Mouse (Mus musculus) frontal cortex, postnatal 36 days (tissue): ENCODE measurements at regions not wholly inside any gene's neighbourhood (a gene's known extent, or its start where the extent isn't known, plus 50 kb on each side); places are given as distances from the start of the nearest gene placed in this dataset.

Experiments used
- DNase-seq, 2 experiments: peaks; one replicate each; pipeline ENCODE4 v3.0.0; 2022; ENCODE audit warnings: low spot score in 2 of 2

DNA sequence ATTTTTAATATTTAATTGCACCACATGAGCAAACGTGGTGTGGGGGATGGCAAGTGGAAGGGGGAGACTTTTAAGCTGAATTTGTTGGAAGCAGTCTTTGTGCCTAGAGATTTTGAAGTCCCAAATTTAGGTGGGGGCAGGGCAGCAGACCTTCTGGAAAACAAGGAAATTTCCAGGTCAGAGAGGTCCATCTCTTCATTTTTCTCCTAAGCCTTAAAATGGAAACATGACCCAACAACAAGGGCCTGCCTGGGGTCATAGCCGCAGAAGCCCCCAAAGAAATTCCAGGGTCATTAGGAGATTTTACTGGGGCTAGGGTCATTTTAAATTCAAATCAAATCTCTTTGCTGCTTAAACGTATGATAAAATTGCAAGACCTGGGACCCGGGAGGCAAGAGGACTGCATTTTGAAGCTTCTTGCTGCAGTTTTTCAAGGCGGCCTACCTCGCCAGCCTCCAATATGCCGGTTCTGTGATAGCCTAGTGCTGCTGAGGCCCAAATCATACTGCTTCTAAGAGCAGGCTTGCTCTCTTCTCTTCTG lies 490.0 kb downstream of the Prss52 start:
- peak; percentile 61 to 62 for DNase-seq

DNA sequence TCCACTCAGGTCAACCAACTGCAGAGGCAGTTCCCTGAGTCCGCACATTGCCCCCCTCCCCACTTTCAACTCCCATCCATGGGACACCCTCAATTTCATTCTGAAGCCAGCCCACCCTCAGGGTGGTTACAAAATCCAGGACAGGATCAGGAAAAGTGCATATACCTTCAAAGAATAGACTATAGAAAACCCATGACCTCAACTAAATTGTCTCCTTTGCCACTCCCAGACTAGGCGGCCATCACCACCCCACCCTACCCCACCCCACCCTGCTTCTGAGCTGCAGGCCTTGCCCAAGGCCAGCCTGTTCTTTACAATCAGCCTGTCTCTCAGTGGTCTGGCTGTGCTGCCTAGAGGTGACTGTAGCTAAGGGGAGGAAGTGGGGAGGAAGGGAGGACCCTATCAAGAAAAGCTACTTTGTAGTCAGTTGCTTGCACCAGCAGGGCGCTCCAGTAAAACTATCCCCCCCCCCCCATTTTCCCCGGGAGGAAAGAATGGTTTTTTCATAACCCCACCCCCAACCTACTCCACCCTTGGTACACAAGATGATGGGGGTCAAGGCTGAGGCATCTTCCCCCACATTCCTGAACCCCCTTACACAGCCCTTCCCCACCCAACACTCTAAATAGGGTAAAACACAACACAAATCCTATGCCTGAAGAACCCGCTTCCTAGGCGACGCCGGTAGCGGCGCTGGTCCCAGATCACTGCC lies 490.9 kb downstream of the Prss52 start:
- DNase-seq = no peak

DNA sequence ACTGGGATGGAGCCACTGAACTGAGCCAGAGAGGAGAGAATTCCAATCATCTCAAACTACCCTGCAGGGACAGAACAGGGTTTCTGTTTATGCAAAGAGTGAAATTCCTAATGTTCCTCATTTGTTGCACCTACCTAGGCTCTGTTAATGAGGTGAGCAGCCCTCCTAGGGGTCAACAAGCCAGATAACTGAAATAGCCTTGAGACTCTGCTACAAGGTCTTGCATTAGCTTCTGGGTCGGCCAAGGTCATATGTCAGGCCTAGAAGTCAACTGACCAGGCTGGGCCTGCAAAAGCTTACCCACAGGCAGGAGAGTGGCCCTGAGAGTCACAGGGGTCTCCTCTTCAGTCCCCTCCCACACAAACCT lies 491.4 kb downstream of the Prss52 start:
- DNase-seq = peak in 1 of 2 experiments; percentile 34

DNA sequence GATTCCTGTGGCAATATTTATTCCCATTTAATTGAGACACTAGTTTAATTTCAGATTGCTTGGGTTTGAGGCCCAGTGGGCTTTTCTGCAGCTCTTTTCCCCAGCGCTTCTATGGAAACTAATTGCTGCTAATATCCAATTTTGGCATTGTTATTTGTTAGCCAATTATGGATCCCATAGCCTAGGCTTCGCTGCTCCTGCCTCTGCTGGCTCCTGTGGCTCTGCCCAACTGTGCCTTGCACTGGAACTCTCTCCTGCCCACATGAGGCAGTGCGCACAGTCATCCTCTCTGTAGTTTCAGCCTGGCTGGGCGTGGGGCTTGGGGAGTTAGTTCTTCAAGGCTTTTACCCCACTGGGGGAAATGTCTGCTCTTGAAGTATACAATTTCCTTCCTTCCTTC lies 491.8 kb downstream of the Prss52 start:
- DNase-seq = peak in 1 of 2 experiments; percentile 16

DNA sequence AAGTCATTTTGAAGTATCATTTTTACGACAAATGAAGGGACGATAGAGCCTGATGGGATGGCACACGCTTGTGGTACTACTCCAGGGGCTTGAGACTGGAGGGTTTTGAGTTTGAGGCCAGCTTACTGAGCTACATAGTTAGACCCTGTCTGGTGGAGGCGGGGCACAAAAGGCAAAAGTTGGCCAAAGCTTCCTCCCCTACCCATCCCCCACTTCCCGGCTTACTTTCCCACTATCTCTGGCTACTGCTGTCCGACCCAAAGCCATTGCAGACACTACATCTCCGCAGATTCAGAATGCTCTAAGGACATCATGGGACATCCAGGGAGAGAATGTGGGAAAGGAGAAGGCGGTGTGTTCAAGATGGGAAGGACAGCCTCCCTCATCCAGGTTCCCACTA lies 493.1 kb downstream of the Prss52 start:
- DNase-seq = no peak
